Mouse (Mus musculus): Measurements from ENCODE around the gene Anks1b. TPM values are rescaled to one million over a fixed set of nuclear protein-coding genes. Genes with fewer than 3 reads are reported as not detected.

Gene Anks1b
- polyA plus RNA-seq, 1 experiment from 2014 or later = 0.71 TPM

GRCm38 (mm10) chr10:90759929-90760328, 886.6 kb downstream of the Anks1b start:
- Histone ChIP-seq H3K27ac (ENCODE audit: low read length) (no peak overlapping the region), H3K36me3 (ENCODE audit: control insufficient read depth, insufficient read depth, low read length) (no peaks in the 10 kb centered on the region), H3K9me3 (ENCODE audit: control insufficient read depth, low read length) (no peaks in the 10 kb centered on the region), H3K27me3 (replicated peaks; ENCODE audit: control insufficient read depth, insufficient read depth, low read length) (no peaks in the 10 kb centered on the region), H3K9ac (ENCODE audit: low read depth, low read length) (no peak overlapping the region), H3K4me1 (ENCODE audit: control insufficient read depth, insufficient read depth, low read length) (no peaks in the 10 kb centered on the region), H3K4me3 (ENCODE audit: low read length) (no peak overlapping the region), H3K4me2 (ENCODE audit: low read depth, low read length) (no peak overlapping the region)
- 80% methylated on average over 5 of the region's 5 CpGs for WGBS
- no peak for ATAC-seq

- H3K27me3 ChIP-seq (replicated peaks; ENCODE audit: control insufficient read depth, insufficient read depth, low read length) = no peaks in the 10 kb centered on the region; the same call in 1 of the 2 replicates
- no peak for ATAC-seq
- no peaks in the 10 kb centered on the region for H3K36me3 ChIP-seq (ENCODE audit: control insufficient read depth, insufficient read depth, low read length)
- no peak overlapping the region for H3K4me2 ChIP-seq (ENCODE audit: low read depth, low read length)
- H3K4me1 ChIP-seq (ENCODE audit: control insufficient read depth, insufficient read depth, low read length) = no peaks in the 10 kb centered on the region
- no peaks in the 10 kb centered on the region for H3K9me3 ChIP-seq (ENCODE audit: control insufficient read depth, low read length)
- no peak overlapping the region for H3K4me3 ChIP-seq (ENCODE audit: low read length)
- 59% methylated on average over 3 of the region's 3 CpGs for WGBS
- H3K9ac ChIP-seq (ENCODE audit: low read depth, low read length) = no peak overlapping the region
- H3K27ac ChIP-seq (ENCODE audit: low read length) = no peak overlapping the region
Measured at GRCm38 (mm10) chr10:90766261-90766660, 893.0 kb downstream of the Anks1b start.

GRCm38 (mm10) chr10:90770403-90770955, 897.2 kb downstream of the Anks1b start:
- ATAC-seq = no peak
- no peaks in the 10 kb centered on the region for H3K36me3 ChIP-seq (ENCODE audit: control insufficient read depth, insufficient read depth, low read length)
- no peaks in the 10 kb centered on the region for H3K4me1 ChIP-seq (ENCODE audit: control insufficient read depth, insufficient read depth, low read length)
- no peak overlapping the region for H3K9ac ChIP-seq (ENCODE audit: low read depth, low read length)
- H3K9me3 ChIP-seq (ENCODE audit: control insufficient read depth, low read length) = no peaks in the 10 kb centered on the region
- H3K4me2 ChIP-seq (ENCODE audit: low read depth, low read length) = no peak overlapping the region
- no peaks in the 10 kb centered on the region; the same call in 1 of the 2 replicates for H3K27me3 ChIP-seq (replicated peaks; ENCODE audit: control insufficient read depth, insufficient read depth, low read length)
- no peak overlapping the region for H3K4me3 ChIP-seq (ENCODE audit: low read length)
- WGBS = 30% methylated on average over 11 of the region's 11 CpGs
- H3K27ac ChIP-seq (ENCODE audit: low read length) = no peak overlapping the region

GRCm38 (mm10) chr10:90771046-90771445, 897.7 kb downstream of the Anks1b start:
- WGBS = 50% methylated on average over 7 of the region's 7 CpGs
- ATAC-seq = no peak

GRCm38 (mm10) chr10:90771471-90772226, 898.3 kb downstream of the Anks1b start:
- Histone ChIP-seq H3K9ac (ENCODE audit: low read depth, low read length) (no peak overlapping the region), H3K9me3 (ENCODE audit: control insufficient read depth, low read length) (no peaks in the 10 kb centered on the region), H3K27ac (ENCODE audit: low read length) (no peak overlapping the region), H3K27me3 (replicated peaks; ENCODE audit: control insufficient read depth, insufficient read depth, low read length) (no peaks in the 10 kb centered on the region; the same call in 1 of the 2 replicates), H3K4me1 (ENCODE audit: control insufficient read depth, insufficient read depth, low read length) (no peaks in the 10 kb centered on the region), H3K36me3 (ENCODE audit: control insufficient read depth, insufficient read depth, low read length) (no peaks in the 10 kb centered on the region), H3K4me3 (ENCODE audit: low read length) (no peak overlapping the region), H3K4me2 (ENCODE audit: low read depth, low read length) (no peak overlapping the region)
- no peak for ATAC-seq
- WGBS = 8% methylated on average over 15 of the region's 15 CpGs

More at GRCm38 (mm10) chr10:90771046-90771445, 897.7 kb downstream of the Anks1b start:
- H3K4me2 ChIP-seq (ENCODE audit: low read depth, low read length) = no peak overlapping the region
- no peak overlapping the region for H3K4me3 ChIP-seq (ENCODE audit: low read length)
- H3K27me3 ChIP-seq (replicated peaks; ENCODE audit: control insufficient read depth, insufficient read depth, low read length) = no peaks in the 10 kb centered on the region; the same call in 1 of the 2 replicates
- H3K4me1 ChIP-seq (ENCODE audit: control insufficient read depth, insufficient read depth, low read length) = no peaks in the 10 kb centered on the region
- H3K9ac ChIP-seq (ENCODE audit: low read depth, low read length) = no peak overlapping the region
- H3K27ac ChIP-seq (ENCODE audit: low read length) = no peak overlapping the region
- H3K9me3 ChIP-seq (ENCODE audit: control insufficient read depth, low read length) = no peaks in the 10 kb centered on the region
- H3K36me3 ChIP-seq (ENCODE audit: control insufficient read depth, insufficient read depth, low read length) = no peaks in the 10 kb centered on the region

- no peaks in the 10 kb centered on the region for H3K4me1 ChIP-seq (ENCODE audit: control insufficient read depth, insufficient read depth, low read length)
- H3K9ac ChIP-seq (ENCODE audit: low read depth, low read length) = no peak overlapping the region
- no peak for ATAC-seq
- no peaks in the 10 kb centered on the region for H3K36me3 ChIP-seq (ENCODE audit: control insufficient read depth, insufficient read depth, low read length)
- no peaks in the 10 kb centered on the region for H3K9me3 ChIP-seq (ENCODE audit: control insufficient read depth, low read length)
- no peak overlapping the region for H3K4me2 ChIP-seq (ENCODE audit: low read depth, low read length)
- no peak overlapping the region for H3K4me3 ChIP-seq (ENCODE audit: low read length)
- no peaks in the 10 kb centered on the region for H3K27me3 ChIP-seq (replicated peaks; ENCODE audit: control insufficient read depth, insufficient read depth, low read length)
- WGBS = 55% methylated on average over 13 of the region's 13 CpGs
- H3K27ac ChIP-seq (ENCODE audit: low read length) = no peak overlapping the region
Measured at GRCm38 (mm10) chr10:90779561-90780400, 906.5 kb downstream of the Anks1b start.

- WGBS = 73% methylated on average over 4 of the region's 4 CpGs
- ATAC-seq = no peak
Measured at GRCm38 (mm10) chr10:90784981-90785650, 911.8 kb downstream of the Anks1b start.

GRCm38 (mm10) chr10:90785680-90786079, 912.4 kb downstream of the Anks1b start:
- WGBS = 85% methylated on average over 8 of the region's 8 CpGs
- no peaks in the 10 kb centered on the region for H3K4me1 ChIP-seq (ENCODE audit: control insufficient read depth, insufficient read depth, low read length)
- no peak overlapping the region for H3K9ac ChIP-seq (ENCODE audit: low read depth, low read length)
- H3K27me3 ChIP-seq (replicated peaks; ENCODE audit: control insufficient read depth, insufficient read depth, low read length) = no peaks in the 10 kb centered on the region
- H3K27ac ChIP-seq (ENCODE audit: low read length) = no peak overlapping the region
- H3K36me3 ChIP-seq (ENCODE audit: control insufficient read depth, insufficient read depth, low read length) = no peaks in the 10 kb centered on the region
- no peak overlapping the region for H3K4me3 ChIP-seq (ENCODE audit: low read length)
- H3K4me2 ChIP-seq (ENCODE audit: low read depth, low read length) = no peak overlapping the region
- ATAC-seq = no peak
- no peaks in the 10 kb centered on the region for H3K9me3 ChIP-seq (ENCODE audit: control insufficient read depth, low read length)

More at GRCm38 (mm10) chr10:90784981-90785650, 911.8 kb downstream of the Anks1b start:
- no peak overlapping the region for H3K27ac ChIP-seq (ENCODE audit: low read length)
- H3K9me3 ChIP-seq (ENCODE audit: control insufficient read depth, low read length) = no peaks in the 10 kb centered on the region
- H3K36me3 ChIP-seq (ENCODE audit: control insufficient read depth, insufficient read depth, low read length) = no peaks in the 10 kb centered on the region
- no peak overlapping the region for H3K4me2 ChIP-seq (ENCODE audit: low read depth, low read length)
- H3K4me1 ChIP-seq (ENCODE audit: control insufficient read depth, insufficient read depth, low read length) = no peaks in the 10 kb centered on the region
- no peak overlapping the region for H3K4me3 ChIP-seq (ENCODE audit: low read length)
- H3K27me3 ChIP-seq (replicated peaks; ENCODE audit: control insufficient read depth, insufficient read depth, low read length) = no peaks in the 10 kb centered on the region
- H3K9ac ChIP-seq (ENCODE audit: low read depth, low read length) = no peak overlapping the region

GRCm38 (mm10) chr10:90803112-90803511, 929.8 kb downstream of the Anks1b start:
- H3K4me2 ChIP-seq (ENCODE audit: low read depth, low read length) = no peak overlapping the region
- no peak overlapping the region for H3K27ac ChIP-seq (ENCODE audit: low read length)
- no peak overlapping the region for H3K4me3 ChIP-seq (ENCODE audit: low read length)
- no peaks in the 10 kb centered on the region for H3K9me3 ChIP-seq (ENCODE audit: control insufficient read depth, low read length)
- 51% methylated on average over 6 of the region's 6 CpGs for WGBS
- no peaks in the 10 kb centered on the region for H3K4me1 ChIP-seq (ENCODE audit: control insufficient read depth, insufficient read depth, low read length)
- ATAC-seq = no peak
- no peak overlapping the region for H3K9ac ChIP-seq (ENCODE audit: low read depth, low read length)
- no peaks in the 10 kb centered on the region for H3K36me3 ChIP-seq (ENCODE audit: control insufficient read depth, insufficient read depth, low read length)
- no peaks in the 10 kb centered on the region for H3K27me3 ChIP-seq (replicated peaks; ENCODE audit: control insufficient read depth, insufficient read depth, low read length)
